Mouse (Mus musculus) embryonic facial prominence, embryonic 12.5 days (tissue): ENCODE measurements around the gene Itpa. TPM values are rescaled to one million over a fixed set of nuclear protein-coding genes. Genes with fewer than 3 reads are reported as not detected.

Experiments
- polyA plus RNA-seq: library from polyadenylated mRNA; unstranded; fragments of >200 nt; fragmentation: Nextera tagmentation; extraction: Ambion mirVana; gene quantifications from 2 replicates; pipeline ENCODE4 v1.2.1, GENCODE M21; 2016

The Itpa gene
- polyA plus RNA-seq, 1 experiment from 2014 or later, result 137 TPM

Other genes with a start within 250 kb of the Itpa start
- 119 and 122 TPM in 2 replicates for gene Vps16, start 243.3 kb upstream of the Itpa start, polyA plus RNA-seq
- gene Pced1a, start 242.9 kb upstream of the Itpa start, polyA plus RNA-seq, result 14.7 TPM in 2 replicates
- gene Ptpra, start 217.3 kb upstream of the Itpa start, polyA plus RNA-seq, result 129 and 131 TPM in 2 replicates
- 76.9 and 77.0 TPM in 2 replicates for gene Mrps26, start 103.9 kb upstream of the Itpa start, polyA plus RNA-seq
- gene Oxt, start 91.4 kb upstream of the Itpa start, polyA plus RNA-seq, result not detected in 2 replicates
- not detected in 2 replicates for gene Avp, start 85.1 kb upstream of the Itpa start, polyA plus RNA-seq
- 17.5 and 18.6 TPM in 2 replicates for gene Fastkd5, start 37.6 kb upstream of the Itpa start, polyA plus RNA-seq
- 15.5 and 16.3 TPM in 2 replicates for gene Ubox5, start 37.6 kb upstream of the Itpa start, polyA plus RNA-seq
- 6.2 and 6.5 TPM in 2 replicates for gene Lzts3, start 24.8 kb upstream of the Itpa start, polyA plus RNA-seq
- 55.6 and 58.3 TPM in 2 replicates for gene Ddrgk1, start 3.0 kb upstream of the Itpa start, polyA plus RNA-seq
- gene Slc4a11, start 29.9 kb downstream of the Itpa start, polyA plus RNA-seq, result 1.4 and 2.0 TPM in 2 replicates
- 44.6 and 55.4 TPM in 2 replicates for gene 4930402H24Rik, start 238.8 kb downstream of the Itpa start, polyA plus RNA-seq
- 10.1 and 11.0 TPM in 2 replicates for gene Atrn, start 238.9 kb downstream of the Itpa start, polyA plus RNA-seq